Mouse (Mus musculus) left cerebral cortex, postnatal 14 days (tissue): ENCODE measurements at regions not wholly inside any gene's neighbourhood (a gene's known extent, or its start where the extent isn't known, plus 50 kb on each side); places are given as distances from the start of the nearest gene placed in this dataset.

Source experiments
- DNase-seq, 2 experiments: peaks; one replicate each; pipeline ENCODE4 v3.0.0; 2021 to 2022; ENCODE audit warnings: low spot score in 2 of 2, mixed read lengths in 1 of 2
- intact Hi-C: fragments of 180-260 bp; cut with DNase I; formaldehyde crosslinking; loops from one replicate; pipeline ENCODE4 v1.15.1; 2025

DNA sequence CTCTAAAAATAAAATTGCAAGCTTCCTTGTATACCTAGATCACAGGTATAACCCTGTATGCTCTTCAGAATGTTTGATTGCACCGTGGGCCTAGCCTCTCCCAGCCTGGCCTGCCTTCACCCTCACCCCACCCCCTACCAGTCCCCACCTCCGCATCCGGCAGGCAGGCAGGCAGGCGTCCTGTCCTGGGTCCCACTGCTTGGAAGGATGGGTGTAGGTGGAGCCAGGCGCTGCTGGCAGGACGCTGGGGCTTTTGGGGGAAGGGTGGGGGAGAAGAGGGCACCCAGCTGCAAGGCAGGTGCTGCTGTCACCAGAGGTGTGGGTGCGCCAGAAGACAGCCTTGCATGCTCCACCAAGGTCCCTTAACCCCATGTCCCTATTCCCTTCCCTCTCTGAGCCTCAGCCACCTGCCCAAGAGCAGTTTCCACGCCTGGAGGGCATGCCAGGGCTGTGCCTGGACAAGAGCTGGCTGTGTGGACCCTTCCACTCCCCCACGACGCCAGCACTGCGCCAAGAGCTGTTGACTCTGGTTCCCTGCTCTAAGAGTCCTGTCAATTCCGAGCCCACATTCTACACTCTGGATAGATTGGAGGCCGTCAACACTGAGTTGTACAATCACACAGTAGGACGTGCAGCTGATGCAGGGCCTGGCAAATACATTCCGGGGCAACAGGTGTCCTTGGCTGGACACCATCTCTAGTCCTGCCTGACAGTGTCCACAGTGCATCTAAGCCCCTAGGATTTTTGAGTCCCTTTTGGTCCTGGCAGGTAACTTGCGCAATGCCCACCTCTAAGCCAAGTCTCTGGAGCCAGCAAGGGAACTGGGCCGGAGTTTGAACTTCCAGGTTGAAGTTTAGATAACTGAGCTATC lies 170.0 kb upstream of the Id2 start:
- no peak for DNase-seq
- intact Hi-C loops, result no loop called here

- no peak for DNase-seq
- intact Hi-C loops, result no loop called here
These were observed 168.9 kb upstream of the Id2 start for GRCm38 (mm10) chr12:25265560-25266525.

DNA sequence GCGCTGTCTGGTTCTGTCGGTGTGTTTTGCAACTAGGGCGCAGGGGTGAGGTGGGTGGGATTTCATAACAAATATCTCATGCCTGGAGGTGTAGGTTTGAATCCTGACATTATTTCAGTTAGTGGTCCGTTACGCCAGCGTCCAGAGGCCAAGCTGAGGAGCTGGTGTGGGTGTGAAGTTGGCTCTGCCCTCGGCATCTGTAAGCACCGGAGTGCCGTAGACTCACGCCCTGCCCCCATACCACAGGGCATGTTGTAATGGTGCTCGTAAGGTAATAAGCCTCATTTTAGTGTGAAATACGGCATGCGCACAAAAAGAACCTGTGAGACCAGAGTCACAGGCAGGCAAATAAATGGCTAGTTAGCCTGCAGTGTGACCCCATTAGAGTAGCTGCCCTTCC lies 168.1 kb upstream of the Id2 start:
- no peak for DNase-seq
- intact Hi-C loops, result no loop called here

- intact Hi-C loops, result no loop called here
- DNase-seq, result no peak
These were observed 167.5 kb upstream of the Id2 start for GRCm38 (mm10) chr12:25264408-25264807.

GRCm38 (mm10) chr12:25262461-25262860 lies 165.5 kb upstream of the Id2 start:
- intact Hi-C loops, result no loop called here
- no peak for DNase-seq

- DNase-seq, result no peak
- intact Hi-C loops, result no loop called here
These were observed 162.2 kb upstream of the Id2 start for GRCm38 (mm10) chr12:25259123-25259522.

DNA sequence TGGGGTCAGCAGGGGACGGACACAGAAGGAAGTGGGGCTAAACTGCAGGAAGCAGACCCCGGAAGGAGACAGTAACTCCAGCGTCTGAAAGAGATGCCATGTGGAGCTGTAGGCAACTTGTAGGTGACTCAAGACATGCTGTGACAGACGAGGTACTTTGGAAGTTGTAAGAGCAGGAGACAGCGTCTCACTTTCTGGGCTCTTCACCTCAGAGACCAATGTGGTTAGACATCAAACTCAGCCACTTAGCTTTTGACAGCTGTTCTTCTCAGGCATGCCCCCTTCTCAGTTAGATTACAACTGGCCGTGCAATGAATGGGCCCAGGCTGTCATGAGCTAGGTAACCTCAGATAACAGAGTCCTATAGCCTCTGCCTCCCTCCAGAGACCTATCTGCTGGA lies 159.3 kb upstream of the Id2 start:
- intact Hi-C loops, result no loop called here
- no peak for DNase-seq

DNA sequence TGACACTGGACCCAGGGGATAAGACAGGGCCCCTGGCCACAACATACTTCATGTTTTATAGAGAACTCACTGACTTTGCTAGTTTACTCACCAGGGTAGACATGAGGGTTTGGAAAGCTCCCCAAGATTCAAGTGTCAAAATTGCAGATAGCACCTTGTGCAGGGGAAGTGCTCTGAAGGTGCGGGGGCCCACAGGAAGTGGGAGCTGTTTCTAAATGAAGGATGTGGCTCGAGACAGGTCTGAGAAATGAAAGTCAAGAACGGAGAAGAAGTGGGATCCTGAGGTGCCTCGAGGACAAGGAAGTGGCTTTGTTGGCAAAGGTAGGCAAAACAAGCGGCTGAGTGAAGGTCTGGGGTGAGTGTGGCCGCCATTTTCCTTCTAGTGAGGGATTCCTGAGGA lies 157.8 kb upstream of the Id2 start:
- no peak for DNase-seq
- intact Hi-C loops, result no loop called here

DNA sequence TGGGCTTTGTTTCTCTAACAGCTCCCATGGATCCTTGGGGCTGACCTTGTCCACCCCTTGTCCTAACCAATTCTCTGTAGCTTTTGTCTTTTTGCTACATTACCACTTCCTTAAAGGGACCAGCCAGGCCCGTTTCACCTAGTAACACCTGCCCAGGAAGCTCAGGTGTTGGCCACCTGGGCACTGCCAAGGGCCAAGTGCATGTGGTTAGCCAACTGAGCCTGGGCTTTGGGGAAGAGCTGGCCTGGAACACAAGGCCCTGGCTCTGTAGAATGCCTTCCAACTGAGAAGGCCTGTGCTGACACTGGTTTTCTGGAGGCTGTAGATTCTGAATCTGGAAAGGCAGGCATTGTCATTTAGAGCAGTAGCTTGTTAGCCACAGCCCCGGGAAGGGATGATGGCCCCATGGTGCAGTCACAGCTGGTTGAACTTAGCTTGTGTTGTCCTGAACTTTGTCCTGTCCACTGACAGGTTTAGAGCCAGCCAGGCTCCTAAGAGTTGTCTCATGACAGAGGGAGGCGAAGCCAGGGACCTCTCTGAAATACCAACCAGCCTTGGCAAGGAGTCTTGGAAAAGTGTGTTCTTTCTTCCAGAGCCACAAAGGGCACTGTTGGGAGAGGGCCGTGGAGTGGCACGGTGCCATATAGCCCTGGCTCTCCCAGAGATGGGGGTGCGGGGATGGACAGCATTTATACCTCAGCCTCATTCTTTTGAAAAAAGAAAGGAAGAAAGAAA lies 156.0 kb upstream of the Id2 start:
- DNase-seq, result peak; percentile 20 to 23
- intact Hi-C loops, result no loop called here

- no peak for DNase-seq
- intact Hi-C loops, result no loop called here
These were observed 154.7 kb upstream of the Id2 start for GRCm38 (mm10) chr12:25251411-25252171.

DNA sequence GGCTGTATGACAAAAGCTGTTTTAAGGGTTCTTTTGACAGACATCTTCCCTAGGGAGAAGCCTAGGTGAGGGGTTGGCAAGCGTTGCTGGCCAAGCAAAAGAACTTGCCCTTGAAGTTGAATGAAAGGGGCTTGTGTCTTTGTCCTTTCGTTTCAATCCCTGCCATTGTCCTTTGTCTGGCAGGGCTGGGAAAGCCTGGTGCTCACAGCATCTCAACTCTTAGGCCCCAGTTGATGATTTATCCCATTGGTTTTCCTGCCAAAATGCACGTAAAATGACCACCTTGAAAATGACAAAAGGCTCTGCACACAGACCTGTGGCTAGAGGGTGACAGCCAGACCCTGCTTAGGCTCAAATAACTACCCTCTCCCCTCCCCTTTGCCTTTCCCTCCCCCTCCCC lies 153.9 kb upstream of the Id2 start:
- no peak for DNase-seq
- intact Hi-C loops, result no loop called here

DNA sequence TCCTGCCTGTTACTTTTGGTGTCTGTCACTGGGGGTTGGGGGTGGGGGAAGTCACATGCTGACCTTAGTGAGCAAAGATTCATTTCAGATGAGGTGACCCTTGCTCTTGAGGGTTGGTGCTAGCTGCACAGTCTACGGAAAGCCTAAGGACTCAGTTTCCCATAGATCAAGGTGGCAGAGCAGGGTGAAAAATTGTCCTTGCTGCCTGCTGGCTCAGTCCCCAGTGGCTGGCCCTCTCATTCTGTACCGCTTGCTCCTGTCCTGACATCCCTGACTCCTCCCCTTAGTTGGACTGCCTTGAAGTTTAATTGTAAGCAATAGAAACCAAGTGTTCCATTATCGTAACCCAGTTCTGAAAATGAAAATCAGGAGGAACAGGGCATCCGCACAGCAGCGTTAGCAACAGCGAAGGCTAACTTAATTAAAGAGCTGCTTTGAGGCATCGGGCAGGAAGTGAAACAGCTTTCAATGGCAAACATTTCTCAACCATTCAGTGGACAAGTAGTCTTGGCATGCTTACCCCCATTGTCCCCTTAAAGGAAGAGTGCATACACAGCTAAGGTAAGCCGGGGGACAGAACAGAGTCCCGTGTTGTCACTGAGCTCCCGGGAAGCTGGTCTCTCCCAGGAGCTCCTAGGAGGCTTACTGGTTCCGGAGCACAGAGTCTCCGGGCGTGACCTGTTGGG lies 151.9 kb upstream of the Id2 start:
- peak in 1 of 2 experiments; percentile 16 for DNase-seq
- intact Hi-C loops, result no loop called here

DNA sequence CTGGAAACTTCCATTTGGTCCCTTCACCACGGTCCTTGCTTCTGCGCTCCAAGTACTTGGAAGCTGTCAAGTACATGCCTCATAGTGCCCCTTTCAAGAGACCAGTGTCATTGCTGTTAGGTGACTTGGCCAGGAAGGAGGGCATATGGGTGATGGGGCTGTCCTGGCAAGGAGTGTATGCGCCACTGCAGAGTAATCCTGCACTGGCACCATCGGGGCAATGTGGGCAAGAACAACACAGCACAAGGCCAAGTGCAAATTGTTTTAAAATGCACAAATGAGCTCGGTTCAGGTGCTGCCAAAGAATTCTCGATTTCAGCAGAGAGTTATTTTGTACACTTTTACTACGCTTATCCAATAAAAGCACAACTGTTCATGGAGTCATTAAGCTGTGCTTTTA lies 149.6 kb upstream of the Id2 start:
- intact Hi-C loops, result no loop called here

GRCm38 (mm10) chr12:25245661-25246060 lies 148.7 kb upstream of the Id2 start:
- no peak for DNase-seq
- intact Hi-C loops, result no loop called here

More for the DNA sequence above, 149.6 kb upstream of the Id2 start:
- no peak for DNase-seq

DNA sequence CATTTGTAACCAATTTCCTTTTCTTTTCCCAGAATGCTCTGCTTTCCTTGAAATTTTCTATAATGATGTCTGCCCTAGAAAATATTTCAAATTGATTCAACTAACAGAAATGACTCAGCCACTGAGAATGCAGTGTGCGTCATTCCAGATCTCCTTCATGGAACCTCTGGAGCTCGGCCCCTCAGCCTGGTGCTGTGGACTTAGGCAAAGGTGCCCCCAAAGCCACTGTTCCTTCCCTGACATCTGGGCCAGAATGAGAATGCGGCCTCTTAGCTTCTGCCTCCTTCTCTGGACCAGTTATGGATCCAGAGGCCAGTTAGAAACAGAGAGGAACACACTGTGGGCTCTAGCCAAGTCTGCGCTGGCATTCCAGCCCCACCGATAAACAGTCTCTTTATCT lies 148.3 kb upstream of the Id2 start:
- no peak for DNase-seq
- intact Hi-C loops, result no loop called here

DNA sequence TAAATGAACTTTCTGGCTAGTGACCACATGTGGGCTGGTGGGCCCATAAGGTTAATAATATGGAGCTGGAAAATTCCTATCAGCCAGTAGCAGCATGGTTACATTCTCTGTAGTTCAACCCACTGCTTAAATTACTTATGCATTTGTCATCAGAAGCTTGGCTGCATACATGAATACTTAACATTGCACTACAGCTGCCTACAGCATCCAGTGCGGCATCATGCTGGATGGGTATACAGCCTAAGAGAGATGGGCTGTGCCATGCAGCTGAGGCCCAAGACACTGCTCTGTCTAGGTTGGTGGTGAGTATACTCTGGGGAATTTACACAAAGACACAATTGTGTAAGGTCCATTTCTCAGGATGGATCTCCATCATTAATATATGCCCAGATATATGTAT lies 147.7 kb upstream of the Id2 start:
- intact Hi-C loops, result no loop called here

GRCm38 (mm10) chr12:25243901-25244300 lies 147.0 kb upstream of the Id2 start:
- intact Hi-C loops, result no loop called here
- DNase-seq, result no peak

More for the DNA sequence above, 147.7 kb upstream of the Id2 start:
- peak in 1 of 2 experiments; percentile 43 for DNase-seq

DNA sequence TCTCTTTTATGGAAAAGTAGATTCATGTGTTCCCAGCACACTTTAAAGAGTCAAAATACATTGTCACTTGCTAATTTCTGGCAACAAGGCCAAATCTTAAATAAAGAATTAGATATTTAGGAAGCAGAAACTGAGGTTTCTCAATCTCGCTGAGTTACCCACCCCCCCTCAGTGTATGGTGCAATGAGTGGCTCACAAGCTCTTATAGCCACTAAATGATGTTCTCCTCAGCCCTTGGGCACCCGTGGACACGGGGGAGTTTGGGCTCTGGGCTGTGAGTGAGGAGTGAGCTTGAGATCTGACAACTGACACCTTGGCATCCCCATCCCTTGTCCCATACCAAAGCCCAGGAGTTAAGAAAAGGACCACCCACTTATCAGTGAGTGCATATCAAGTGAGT lies 145.4 kb upstream of the Id2 start:
- no peak for DNase-seq
- intact Hi-C loops, result no loop called here
